Comparison of ENCODE assay signal across 13 mouse cellular contexts in genomic region chr4:132064550-132064949, GRCm38 (mm10). TPM values are rescaled to one million over a fixed set of nuclear protein-coding genes. Genes with fewer than 3 reads are reported as not detected.
DNase-seq lines count a peak whose midpoint lies in the region; ATAC-seq and TF ChIP-seq lines count a peak whose summit lies in the region.
"Had no signal": no experiment of that assay in that cellular context is flagged by ENCODE, and none has a peak within 500 bp of the region (broad histone marks: within the 10 kb centered on the region; RNA-seq: fewer than 3 reads in every experiment).

No protein-coding gene starts in this region.

- no peaks in the 10 kb centered on the region for H3K9me3 ChIP-seq in kidney, embryonic 15.5 days (replicated peaks)
- no peaks in the 10 kb centered on the region for H3K9me3 ChIP-seq in embryonic facial prominence, embryonic 15.5 days (replicated peaks)
- no peaks in the 10 kb centered on the region for H3K9me3 ChIP-seq in intestine, embryonic 14.5 days (ENCODE audit: control insufficient read depth, low read length)
- no peaks in the 10 kb centered on the region for H3K9me3 ChIP-seq in liver, embryonic 16.5 days (replicated peaks; ENCODE audit: control insufficient read depth, low read length)
- H3K9me3 ChIP-seq: forebrain, embryonic 15.5 days; midbrain, embryonic 10.5 days had no signal

- H3K4me1 ChIP-seq in kidney, adult 2 months (ENCODE audit: control insufficient read depth, insufficient read depth, low read length) = peaks cover 59% of the 10 kb centered on the region
- H3K4me1 ChIP-seq in kidney, embryonic 15.5 days = peaks cover 36% of the 10 kb centered on the region
- peaks cover 12% of the 10 kb centered on the region for H3K4me1 ChIP-seq in embryonic facial prominence, embryonic 15.5 days
- 0 out of 2 replicates have a peak, but pooled peaks cover 8% of the 10 kb centered on the region for H3K4me1 ChIP-seq in intestine, embryonic 14.5 days (replicated peaks; ENCODE audit: control insufficient read depth, insufficient read depth, low read length)
- peaks cover 96% of the 10 kb centered on the region for H3K4me1 ChIP-seq in liver, embryonic 16.5 days (ENCODE audit: control insufficient read depth, low read depth, low read length)

- no peak for TF ChIP-seq CTCF in kidney, adult 2 months (conservative IDR thresholded peaks at IDR 0.05; ENCODE audit: insufficient read depth, insufficient read length, low read depth, low read length)

- 58% methylated on average over 5 of the region's 5 CpGs for WGBS in kidney, adult 2 months
- 83% methylated on average over 5 of the region's 5 CpGs for WGBS in kidney, embryonic 15.5 days
- WGBS in embryonic facial prominence, embryonic 15.5 days = 77% methylated on average over 5 of the region's 5 CpGs
- WGBS in intestine, embryonic 14.5 days = 74% methylated on average over 5 of the region's 5 CpGs
- WGBS in liver, embryonic 16.5 days (ENCODE audit: insufficient replicate concordance) = 70% methylated on average over 5 of the region's 5 CpGs

- no peak overlapping the region for H3K4me2 ChIP-seq in kidney, embryonic 15.5 days
- no peak overlapping the region for H3K4me2 ChIP-seq in embryonic facial prominence, embryonic 15.5 days (replicated peaks)
- H3K4me2 ChIP-seq in intestine, embryonic 14.5 days (ENCODE audit: low read length) = no peak overlapping the region
- H3K4me2 ChIP-seq in liver, embryonic 16.5 days (ENCODE audit: low read depth, low read length) = peak overlapping the region; percentile 53
- H3K4me2 ChIP-seq: forebrain, embryonic 15.5 days had no signal

- TF ChIP-seq POLR2A in kidney, adult 2 months (IDR thresholded peaks at IDR 0.05; ENCODE audit: low read depth, low read length) = no peak

- peak overlapping the region; percentile 70 for H3K27ac ChIP-seq in kidney, adult 2 months (ENCODE audit: insufficient read depth, low read depth, low read length)
- no peak overlapping the region for H3K27ac ChIP-seq in kidney, embryonic 15.5 days
- peak overlapping the region; percentile 48; the same call in 1 of the 2 replicates for H3K27ac ChIP-seq in embryonic facial prominence, embryonic 15.5 days (replicated peaks)
- 0 out of 2 replicates have a peak overlapping the region, but pooled peaks have one; percentile 22 for H3K27ac ChIP-seq in intestine, embryonic 14.5 days (ENCODE audit: low read depth)
- H3K27ac ChIP-seq in liver, embryonic 16.5 days (ENCODE audit: low read length) = peak overlapping the region; percentile 68
- H3K27ac ChIP-seq: forebrain, embryonic 15.5 days; midbrain, embryonic 10.5 days had no signal

- DNase-seq in kidney, adult 2 months = peak; percentile 72
- DNase-seq in intestine, embryonic 14.5 days (ENCODE audit: low spot score) = no peak
- DNase-seq in cerebellum, adult 9-10 months = no peak
- no peak for DNase-seq in thymus, postnatal 10 days (ENCODE audit: low spot score in 2 of 2)
- DNase-seq: cerebellum, postnatal 10 days; heart, adult 11 months; thymus, postnatal 4 days had no signal

- ATAC-seq in kidney, embryonic 15.5 days (replicated peaks; ENCODE audit: low FRiP score) = no peak
- no peak for ATAC-seq in embryonic facial prominence, embryonic 15.5 days (ENCODE audit: insufficient number of reproducible peaks, low FRiP score, low TSS enrichment, low read depth)
- no peak; the same call in 1 of the 2 replicates for ATAC-seq in intestine, embryonic 14.5 days (replicated peaks; ENCODE audit: low FRiP score, low TSS enrichment, low read depth)
- no peak for ATAC-seq in liver, embryonic 16.5 days (ENCODE audit: low read depth)
- ATAC-seq: forebrain, embryonic 15.5 days had no signal

- H3K4me3 ChIP-seq in kidney, adult 2 months (ENCODE audit: insufficient read depth, low read depth, low read length) = no peak overlapping the region
- no peak overlapping the region for H3K4me3 ChIP-seq in kidney, embryonic 15.5 days (replicated peaks)
- no peak overlapping the region for H3K4me3 ChIP-seq in embryonic facial prominence, embryonic 15.5 days (replicated peaks)
- H3K4me3 ChIP-seq in intestine, embryonic 14.5 days (ENCODE audit: low read depth, low read length) = no peak overlapping the region
- H3K4me3 ChIP-seq in liver, embryonic 16.5 days (ENCODE audit: low read depth, low read length) = peak overlapping the region; percentile 2; the same call in 1 of the 2 replicates
- H3K4me3 ChIP-seq: forebrain, embryonic 15.5 days; midbrain, embryonic 10.5 days had no signal

- no peak overlapping the region for H3K9ac ChIP-seq in kidney, embryonic 15.5 days
- no peak overlapping the region for H3K9ac ChIP-seq in embryonic facial prominence, embryonic 15.5 days
- H3K9ac ChIP-seq in intestine, embryonic 14.5 days (ENCODE audit: low read length) = no peak overlapping the region
- peak overlapping the region; percentile 1; the same call in 1 of the 2 replicates for H3K9ac ChIP-seq in liver, embryonic 16.5 days (ENCODE audit: low read depth, low read length)
- H3K9ac ChIP-seq: forebrain, embryonic 15.5 days had no signal

- H3K27me3 ChIP-seq in kidney, adult 2 months (replicated peaks; ENCODE audit: control insufficient read depth, insufficient read depth, low read length) = no peaks in the 10 kb centered on the region
- no peaks in the 10 kb centered on the region for H3K27me3 ChIP-seq in kidney, embryonic 15.5 days
- no peaks in the 10 kb centered on the region for H3K27me3 ChIP-seq in embryonic facial prominence, embryonic 15.5 days
- no peaks in the 10 kb centered on the region for H3K27me3 ChIP-seq in intestine, embryonic 14.5 days (replicated peaks; ENCODE audit: control insufficient read depth, insufficient read depth, low read length)
- H3K27me3 ChIP-seq in liver, embryonic 16.5 days (ENCODE audit: control insufficient read depth, insufficient read depth, low read depth, low read length) = no peaks in the 10 kb centered on the region

- H3K36me3 ChIP-seq in kidney, adult 2 months (ENCODE audit: control insufficient read depth, insufficient read depth, low read length) = no peaks in the 10 kb centered on the region
- no peaks in the 10 kb centered on the region for H3K36me3 ChIP-seq in kidney, embryonic 15.5 days
- no peaks in the 10 kb centered on the region for H3K36me3 ChIP-seq in embryonic facial prominence, embryonic 15.5 days
- H3K36me3 ChIP-seq in intestine, embryonic 14.5 days (ENCODE audit: control insufficient read depth, insufficient read depth, low read length) = no peaks in the 10 kb centered on the region
- peaks cover 18% of the 10 kb centered on the region for H3K36me3 ChIP-seq in liver, embryonic 16.5 days (ENCODE audit: control insufficient read depth, insufficient read depth)
- H3K36me3 ChIP-seq: forebrain, embryonic 15.5 days; midbrain, embryonic 10.5 days had no signal

RNA-seq across cellular contexts. Expression of gene Gm10300, which starts 9.9 kb away (rescaled TPM):
- polyA plus RNA-seq in kidney, adult 2 months (2012; rRNA removed) = 0.09 and 0.27 TPM in 2 replicates
- 0.09 TPM in 2 replicates for polyA plus RNA-seq in kidney, embryonic 15.5 days (2015; fragmentation: Nextera tagmentation; extraction: Ambion mirVana)
- 0.09 and 0.13 TPM in 2 replicates for polyA plus RNA-seq in embryonic facial prominence, embryonic 15.5 days (2015; fragmentation: Nextera tagmentation; extraction: Ambion mirVana)
- polyA plus RNA-seq in intestine, embryonic 14.5 days (2014; fragmentation: Nextera tagmentation; extraction: Ambion mirVana) = 0.09 TPM in 1 of 2 replicates, not detected in the other
- 0.33 and 0.46 TPM in 2 replicates for polyA plus RNA-seq in liver, embryonic 16.5 days (2015; fragmentation: Nextera tagmentation; extraction: Ambion mirVana)
- polyA plus RNA-seq: forebrain, embryonic 15.5 days; midbrain, embryonic 10.5 days; neural tube, embryonic 11.5 days had no signal

RNA-seq across cellular contexts. Expression of gene Epb41, which starts 10.6 kb away (rescaled TPM):
- 69.8 and 73.8 TPM in 2 replicates for polyA plus RNA-seq in kidney, adult 2 months (2012; rRNA removed)
- 65.1 and 67.1 TPM in 2 replicates for polyA plus RNA-seq in kidney, embryonic 15.5 days (2015; fragmentation: Nextera tagmentation; extraction: Ambion mirVana)
- polyA plus RNA-seq in embryonic facial prominence, embryonic 15.5 days (2015; fragmentation: Nextera tagmentation; extraction: Ambion mirVana) = 58.0 and 58.2 TPM in 2 replicates
- 59.6 and 65.1 TPM in 2 replicates for polyA plus RNA-seq in intestine, embryonic 14.5 days (2014; fragmentation: Nextera tagmentation; extraction: Ambion mirVana)
- polyA plus RNA-seq in liver, embryonic 16.5 days (2015; fragmentation: Nextera tagmentation; extraction: Ambion mirVana) = 196 and 232 TPM in 2 replicates
